Mouse (Mus musculus): Measurements from ENCODE around the gene Ubqlnl. TPM values are rescaled to one million over a fixed set of nuclear protein-coding genes. Genes with fewer than 3 reads are reported as not detected.

Gene Ubqlnl
- polyA plus RNA-seq, 1 experiment from 2014 or later = not detected

- Histone ChIP-seq H3K36me3 (ENCODE audit: control insufficient read depth, insufficient read depth, low read length) (no peaks in the 10 kb centered on the region), H3K9me3 (ENCODE audit: control insufficient read depth, low read length) (no peaks in the 10 kb centered on the region), H3K27ac (replicated peaks; ENCODE audit: low read depth, low read length) (no peak overlapping the region), H3K4me2 (ENCODE audit: low read length) (no peak overlapping the region), H3K27me3 (ENCODE audit: control insufficient read depth, insufficient read depth, low read length) (no peaks in the 10 kb centered on the region), H3K4me1 (ENCODE audit: control insufficient read depth, insufficient read depth, low read length) (no peaks in the 10 kb centered on the region), H3K4me3 (replicated peaks; ENCODE audit: low read depth, low read length) (no peak overlapping the region), H3K9ac (replicated peaks; ENCODE audit: low read length) (no peak overlapping the region)
- no peak for DNase-seq
- ATAC-seq (ENCODE audit: low FRiP score, low TSS enrichment) = no peak
- WGBS = 86% methylated on average over 6 of the region's 6 CpGs
These were observed 16.7 kb upstream of the Ubqlnl start for GRCm38 (mm10) chr7:104167105-104167504.

DNA sequence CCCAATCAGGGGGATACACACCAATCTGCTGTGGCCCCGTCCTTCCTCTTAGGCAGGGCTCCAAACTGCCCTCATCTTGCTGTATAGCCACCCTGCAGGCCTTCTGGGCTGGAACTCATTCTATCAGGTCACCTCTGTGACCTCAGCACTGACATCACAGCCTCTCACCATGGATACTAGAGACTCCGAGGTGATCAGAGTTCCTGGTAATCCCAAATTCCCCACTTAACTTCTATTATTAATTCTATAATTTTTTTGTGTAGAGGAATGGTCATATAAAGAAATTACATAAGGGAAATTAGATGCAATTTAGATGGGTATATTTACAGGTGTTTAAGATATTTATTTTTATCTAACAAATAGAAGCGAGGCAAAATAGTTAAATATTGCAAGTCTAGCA is 7.2 kb downstream of the Ubqlnl start, which contains the start of gene Ubqln3:
Gene Ubqln3, minus strand, starts transcription at position 101 of the 400 bp plus-strand sequence.
- no peak within 1 kb of the TSS for H3K27ac ChIP-seq (replicated peaks; ENCODE audit: low read depth, low read length)
- H3K4me3 ChIP-seq (replicated peaks; ENCODE audit: low read depth, low read length) = no peak within 1 kb of the TSS
- H3K9me3 ChIP-seq (ENCODE audit: control insufficient read depth, low read length) = no peaks in the 10 kb centered on the region
- no peaks in the 10 kb centered on the region for H3K27me3 ChIP-seq (ENCODE audit: control insufficient read depth, insufficient read depth, low read length)
- no peaks in the 10 kb centered on the region for H3K36me3 ChIP-seq (ENCODE audit: control insufficient read depth, insufficient read depth, low read length)
- no peak within 1 kb of the TSS for H3K9ac ChIP-seq (replicated peaks; ENCODE audit: low read length)
- no peak for DNase-seq
- no peak for ATAC-seq (ENCODE audit: low FRiP score, low TSS enrichment)
- H3K4me2 ChIP-seq (ENCODE audit: low read length) = no peak within 1 kb of the TSS
- H3K4me1 ChIP-seq (ENCODE audit: control insufficient read depth, insufficient read depth, low read length) = no peaks in the 10 kb centered on the region
- WGBS = 73% methylated on average over 3 of the region's 3 CpGs

- WGBS = 90% methylated on average over 5 of the region's 5 CpGs
- no peak within 1 kb of the TSS for H3K27ac ChIP-seq (replicated peaks; ENCODE audit: low read depth, low read length)
- H3K36me3 ChIP-seq (ENCODE audit: control insufficient read depth, insufficient read depth, low read length) = no peaks in the 10 kb centered on the region
- ATAC-seq (ENCODE audit: low FRiP score, low TSS enrichment) (no peak), DNase-seq (no peak)
- H3K9me3 ChIP-seq (ENCODE audit: control insufficient read depth, low read length) = no peaks in the 10 kb centered on the region
- no peak within 1 kb of the TSS for H3K9ac ChIP-seq (replicated peaks; ENCODE audit: low read length)
- no peak within 1 kb of the TSS for H3K4me2 ChIP-seq (ENCODE audit: low read length)
- H3K4me3 ChIP-seq (replicated peaks; ENCODE audit: low read depth, low read length) = no peak within 1 kb of the TSS
- no peaks in the 10 kb centered on the region for H3K27me3 ChIP-seq (ENCODE audit: control insufficient read depth, insufficient read depth, low read length)
- no peaks in the 10 kb centered on the region for H3K4me1 ChIP-seq (ENCODE audit: control insufficient read depth, insufficient read depth, low read length)
These were observed 13.1 kb downstream of the Ubqlnl start, which contains the start of gene Olfr643 for GRCm38 (mm10) chr7:104137305-104137704. Olfr643 (minus strand) TSS chr7:104137405.

DNA sequence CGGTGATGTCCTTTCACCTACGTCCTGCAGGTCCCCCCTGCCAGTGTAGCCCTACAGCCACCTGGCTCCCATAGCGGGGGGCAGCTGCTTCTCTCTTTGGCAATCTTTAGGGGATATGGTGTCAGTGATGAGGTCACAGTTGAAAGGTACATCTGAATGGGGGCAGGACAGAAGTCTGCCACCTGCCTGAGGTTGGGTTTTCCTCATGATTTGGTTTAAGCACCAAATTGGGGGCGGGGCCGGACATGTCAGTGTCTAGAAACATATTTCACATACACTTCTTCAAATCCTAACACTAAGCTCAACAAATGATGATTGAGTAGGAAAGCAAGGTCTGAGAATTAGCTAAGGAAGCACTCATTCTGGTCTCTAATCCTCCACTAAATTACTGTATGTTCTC is 20.6 kb downstream of the Ubqlnl start, which contains the start of gene Ubqln5:
Gene Ubqln5, minus strand, starts transcription at position 101 of the 400 bp plus-strand sequence.
- ATAC-seq (ENCODE audit: low FRiP score, low TSS enrichment) (no peak), DNase-seq (no peak)
- Histone ChIP-seq H3K27ac (replicated peaks; ENCODE audit: low read depth, low read length) (no peak within 1 kb of the TSS), H3K9me3 (ENCODE audit: control insufficient read depth, low read length) (no peaks in the 10 kb centered on the region), H3K9ac (replicated peaks; ENCODE audit: low read length) (no peak within 1 kb of the TSS), H3K27me3 (ENCODE audit: control insufficient read depth, insufficient read depth, low read length) (no peaks in the 10 kb centered on the region), H3K4me1 (ENCODE audit: control insufficient read depth, insufficient read depth, low read length) (no peaks in the 10 kb centered on the region), H3K36me3 (ENCODE audit: control insufficient read depth, insufficient read depth, low read length) (no peaks in the 10 kb centered on the region), H3K4me2 (ENCODE audit: low read length) (no peak within 1 kb of the TSS), H3K4me3 (replicated peaks; ENCODE audit: low read depth, low read length) (no peak within 1 kb of the TSS)
- WGBS = 95% methylated on average over 5 of the region's 5 CpGs

GRCm38 (mm10) chr7:104104757-104104972 is 45.7 kb downstream of the Ubqlnl start, which contains the start of gene Olfr646:
Olfr646 (plus strand) TSS chr7:104104873.
- Histone ChIP-seq H3K27ac (replicated peaks; ENCODE audit: low read depth, low read length) (no peak within 1 kb of the TSS), H3K36me3 (ENCODE audit: control insufficient read depth, insufficient read depth, low read length) (no peaks in the 10 kb centered on the region), H3K9ac (replicated peaks; ENCODE audit: low read length) (no peak within 1 kb of the TSS), H3K4me1 (ENCODE audit: control insufficient read depth, insufficient read depth, low read length) (no peaks in the 10 kb centered on the region), H3K27me3 (ENCODE audit: control insufficient read depth, insufficient read depth, low read length) (no peaks in the 10 kb centered on the region), H3K9me3 (ENCODE audit: control insufficient read depth, low read length) (no peaks in the 10 kb centered on the region), H3K4me3 (replicated peaks; ENCODE audit: low read depth, low read length) (no peak within 1 kb of the TSS), H3K4me2 (ENCODE audit: low read length) (no peak within 1 kb of the TSS)
- no peak for ATAC-seq (ENCODE audit: low FRiP score, low TSS enrichment)
- DNase-seq = no peak

DNA sequence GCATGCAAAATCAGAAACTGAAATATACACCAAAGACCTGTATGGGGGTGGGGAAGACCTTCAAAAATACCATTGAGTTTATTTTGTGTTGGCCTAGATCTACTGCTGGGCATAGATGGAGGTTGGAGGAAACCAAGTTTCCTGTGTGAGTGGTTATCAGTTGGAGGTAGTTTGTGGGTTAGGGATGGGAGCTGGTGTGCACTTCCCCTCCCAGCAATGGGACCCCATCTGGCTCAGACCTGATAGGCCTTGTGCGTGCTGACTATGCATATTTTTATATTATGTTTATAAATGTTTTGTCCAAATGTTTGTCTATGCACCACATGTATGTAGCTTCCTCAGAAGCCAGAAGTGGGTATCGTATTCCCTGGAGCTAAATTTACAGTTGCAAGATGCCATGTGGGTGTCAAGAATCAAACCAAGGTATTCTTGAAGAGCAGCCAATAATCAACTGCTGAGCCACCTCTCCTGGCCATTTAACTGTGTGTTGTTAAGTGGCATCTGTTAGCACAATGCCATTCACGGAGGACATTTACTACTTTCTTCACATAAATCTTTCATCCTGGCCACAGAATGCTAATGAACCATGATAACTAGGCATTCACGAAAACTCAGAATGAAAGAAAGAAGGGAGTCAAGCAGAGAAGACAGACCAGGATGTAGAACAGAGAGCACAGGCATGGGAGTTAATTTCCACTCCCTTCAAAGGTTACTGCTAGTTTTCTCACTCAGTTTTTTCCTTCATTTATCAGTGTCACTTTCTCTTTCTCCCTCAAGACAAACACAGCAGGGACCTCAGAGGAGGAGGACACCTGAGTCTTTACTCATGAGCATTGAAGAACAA is 46.2 kb downstream of the Ubqlnl start:
- Histone ChIP-seq H3K4me3 (replicated peaks; ENCODE audit: low read depth, low read length) (no peak overlapping the region), H3K27me3 (ENCODE audit: control insufficient read depth, insufficient read depth, low read length) (no peaks in the 10 kb centered on the region), H3K4me1 (ENCODE audit: control insufficient read depth, insufficient read depth, low read length) (no peaks in the 10 kb centered on the region), H3K9me3 (ENCODE audit: control insufficient read depth, low read length) (no peaks in the 10 kb centered on the region), H3K27ac (replicated peaks; ENCODE audit: low read depth, low read length) (no peak overlapping the region), H3K4me2 (ENCODE audit: low read length) (no peak overlapping the region), H3K36me3 (ENCODE audit: control insufficient read depth, insufficient read depth, low read length) (no peaks in the 10 kb centered on the region), H3K9ac (replicated peaks; ENCODE audit: low read length) (no peak overlapping the region)
- ATAC-seq (ENCODE audit: low FRiP score, low TSS enrichment) (no peak), DNase-seq (no peak)
- WGBS = 78% methylated on average over 4 of the region's 4 CpGs

Other genes with a start within 250 kb of the Ubqlnl start
- not detected in 2 replicates for gene Olfr65, start 247.1 kb downstream of the Ubqlnl start, polyA plus RNA-seq (2014; fragmentation: Nextera tagmentation; extraction: Ambion mirVana)
- gene Olfr631, start 221.7 kb downstream of the Ubqlnl start, polyA plus RNA-seq (2014; fragmentation: Nextera tagmentation; extraction: Ambion mirVana) = not detected in 2 replicates
- gene Olfr632, start 216.2 kb downstream of the Ubqlnl start, polyA plus RNA-seq (2014; fragmentation: Nextera tagmentation; extraction: Ambion mirVana) = not detected in 2 replicates
- gene Olfr633, start 206.1 kb downstream of the Ubqlnl start, polyA plus RNA-seq (2014; fragmentation: Nextera tagmentation; extraction: Ambion mirVana) = not detected in 2 replicates
- not detected in 2 replicates for gene Olfr635, start 179.4 kb downstream of the Ubqlnl start, polyA plus RNA-seq (2014; fragmentation: Nextera tagmentation; extraction: Ambion mirVana)
- gene Olfr638, start 151.8 kb downstream of the Ubqlnl start, polyA plus RNA-seq (2014; fragmentation: Nextera tagmentation; extraction: Ambion mirVana) = not detected in 2 replicates
- gene Olfr639, start 133.3 kb downstream of the Ubqlnl start, polyA plus RNA-seq (2014; fragmentation: Nextera tagmentation; extraction: Ambion mirVana) = not detected in 2 replicates
- not detected in 2 replicates for gene Olfr640, start 125.0 kb downstream of the Ubqlnl start, polyA plus RNA-seq (2014; fragmentation: Nextera tagmentation; extraction: Ambion mirVana)
- gene Olfr641, start 115.1 kb downstream of the Ubqlnl start, polyA plus RNA-seq (2014; fragmentation: Nextera tagmentation; extraction: Ambion mirVana) = not detected in 2 replicates
- gene Olfr642, start 97.9 kb downstream of the Ubqlnl start, polyA plus RNA-seq (2014; fragmentation: Nextera tagmentation; extraction: Ambion mirVana) = not detected in 2 replicates
- gene 4930516K23Rik, start 89.1 kb downstream of the Ubqlnl start, polyA plus RNA-seq (2014; fragmentation: Nextera tagmentation; extraction: Ambion mirVana) = not detected in 2 replicates
- not detected in 2 replicates for gene Olfr644, start 78.7 kb downstream of the Ubqlnl start, polyA plus RNA-seq (2014; fragmentation: Nextera tagmentation; extraction: Ambion mirVana)
- gene Olfr645, start 65.1 kb downstream of the Ubqlnl start, polyA plus RNA-seq (2014; fragmentation: Nextera tagmentation; extraction: Ambion mirVana) = not detected in 2 replicates
- gene Olfr646, start 45.7 kb downstream of the Ubqlnl start, polyA plus RNA-seq (2014; fragmentation: Nextera tagmentation; extraction: Ambion mirVana) = not detected in 2 replicates
- gene Ubqln5, start 20.7 kb downstream of the Ubqlnl start, polyA plus RNA-seq (2014; fragmentation: Nextera tagmentation; extraction: Ambion mirVana) = not detected in 2 replicates
- not detected in 2 replicates for gene Olfr643, start 13.2 kb downstream of the Ubqlnl start, polyA plus RNA-seq (2014; fragmentation: Nextera tagmentation; extraction: Ambion mirVana)
- gene Ubqln3, start 7.3 kb downstream of the Ubqlnl start, polyA plus RNA-seq (2014; fragmentation: Nextera tagmentation; extraction: Ambion mirVana) = not detected in 2 replicates
- not detected in 2 replicates for gene Olfm5, start 14.3 kb upstream of the Ubqlnl start, polyA plus RNA-seq (2014; fragmentation: Nextera tagmentation; extraction: Ambion mirVana)
- 0.50 and 0.74 TPM in 2 replicates for gene Olfr648, start 32.8 kb upstream of the Ubqlnl start, polyA plus RNA-seq (2014; fragmentation: Nextera tagmentation; extraction: Ambion mirVana)
- not detected in 2 replicates for gene Olfr649, start 45.4 kb upstream of the Ubqlnl start, polyA plus RNA-seq (2014; fragmentation: Nextera tagmentation; extraction: Ambion mirVana)
- gene Trim6, start 68.2 kb upstream of the Ubqlnl start, polyA plus RNA-seq (2014; fragmentation: Nextera tagmentation; extraction: Ambion mirVana) = 0.19 and 0.59 TPM in 2 replicates
- 0.38 and 1.4 TPM in 2 replicates for gene Trim34a, start 93.9 kb upstream of the Ubqlnl start, polyA plus RNA-seq (2014; fragmentation: Nextera tagmentation; extraction: Ambion mirVana)
- gene Trim5, start 137.5 kb upstream of the Ubqlnl start, polyA plus RNA-seq (2014; fragmentation: Nextera tagmentation; extraction: Ambion mirVana) = 0.11 TPM in 1 of 2 replicates, not detected in the other
- gene Trim12a, start 164.9 kb upstream of the Ubqlnl start, polyA plus RNA-seq (2014; fragmentation: Nextera tagmentation; extraction: Ambion mirVana) = 1.1 and 1.6 TPM in 2 replicates
- not detected in 2 replicates for gene Trim34b, start 178.9 kb upstream of the Ubqlnl start, polyA plus RNA-seq (2014; fragmentation: Nextera tagmentation; extraction: Ambion mirVana)
- 1.0 and 1.4 TPM in 2 replicates for gene Trim12c, start 202.8 kb upstream of the Ubqlnl start, polyA plus RNA-seq (2014; fragmentation: Nextera tagmentation; extraction: Ambion mirVana)
- gene Trim30b, start 219.3 kb upstream of the Ubqlnl start, polyA plus RNA-seq (2014; fragmentation: Nextera tagmentation; extraction: Ambion mirVana) = 0.07 TPM in 1 of 2 replicates, not detected in the other